Mouse (Mus musculus) layer of hippocampus, adult 2 months (tissue): Measurements from ENCODE around the gene 9530053A07Rik. TPM values are rescaled to one million over a fixed set of nuclear protein-coding genes. Genes with fewer than 3 reads are reported as not detected.

Experiments used
- DNase-seq, 2 experiments: peaks; one replicate each; pipeline ENCODE4 v3.0.0; 2022; ENCODE audit warnings: low spot score in 2 of 2
- H3K27ac ChIP-seq: fragments of 200-600 bp; 2 replicates; pipeline ENCODE4 v1.8.1; 2022
- H3K4me3 ChIP-seq: fragments of 200-600 bp; 2 replicates; pipeline ENCODE4 v1.8.1; 2022; ENCODE audit warnings: mild to moderate bottlenecking
- CTCF ChIP-seq: fragments of 200-600 bp; conservative IDR thresholded peaks from 2 replicates; pipeline ENCODE4 v1.8.1; 2022; ENCODE audit warnings: antibody characterized with exemption, mild to moderate bottlenecking, moderate library complexity
- total RNA-seq, 2 experiments: library from RNA; stranded (reverse); gene quantifications; 2 replicates each; pipeline ENCODE4 v1.2.3; 2021

Gene 9530053A07Rik
- total RNA-seq, 2 experiments from 2014 or later: 0.05 TPM; not detected in 1

- H3K4me3 ChIP-seq: no peak overlapping the region
- no peak overlapping the region for H3K27ac ChIP-seq
- peak; percentile 53 for TF ChIP-seq CTCF
- DNase-seq: no peak
Observed at GRCm38 (mm10) chr7:28210731-28211130, 81.5 kb downstream of the 9530053A07Rik start.

- TF ChIP-seq CTCF: peak; percentile 87
- H3K27ac ChIP-seq: no peak overlapping the region
- H3K4me3 ChIP-seq: no peak overlapping the region
- peak in 1 of 2 experiments; percentile 74 for DNase-seq
Observed at GRCm38 (mm10) chr7:28214142-28214541, 84.9 kb downstream of the 9530053A07Rik start.

Other genes starting within 250 kb of the 9530053A07Rik start
- gene Zfp974, start 200.0 kb upstream of the 9530053A07Rik start, total RNA-seq: 10 to 100 TPM; 15.2 to 18.7 TPM
- 10 to 100 TPM; 19.3 to 21.8 TPM for gene Zfp780b, start 150.3 kb upstream of the 9530053A07Rik start, total RNA-seq
- 1 to 10 TPM; 6.1 to 6.9 TPM for gene Zfp850, start 115.4 kb upstream of the 9530053A07Rik start, total RNA-seq
- 100 to 1,000 TPM; 132 to 133 TPM for gene Psmc4, start 79.4 kb upstream of the 9530053A07Rik start, total RNA-seq
- 1 to 10 TPM in 1 of 2 experiments, under 1 TPM in 1; 0.95 to 1.2 TPM for gene Fcgbp, start 58.2 kb upstream of the 9530053A07Rik start, total RNA-seq
- gene Fbl, start 40.2 kb downstream of the 9530053A07Rik start, total RNA-seq: 10 to 100 TPM; 51.7 to 52.3 TPM
- 10 to 100 TPM; 44.7 to 46.9 TPM for gene Dyrk1b, start 50.0 kb downstream of the 9530053A07Rik start, total RNA-seq
- 10 to 100 TPM; 58.3 to 59.0 TPM for gene Eid2, start 138.4 kb downstream of the 9530053A07Rik start, total RNA-seq
- 10 to 100 TPM; 34.3 to 37.5 TPM for gene Eid2b, start 148.3 kb downstream of the 9530053A07Rik start, total RNA-seq
- under 1 TPM; 0.38 to 0.79 TPM for gene Selenov, start 161.7 kb downstream of the 9530053A07Rik start, total RNA-seq
- gene Dll3, start 172.8 kb downstream of the 9530053A07Rik start, total RNA-seq: 1 to 10 TPM; 1.8 to 1.9 TPM
- gene Timm50, start 182.6 kb downstream of the 9530053A07Rik start, total RNA-seq: 10 to 100 TPM; 37.8 to 38.5 TPM
- gene Supt5, start 209.3 kb downstream of the 9530053A07Rik start, total RNA-seq: 100 to 1,000 TPM; 117 to 123 TPM
- 100 to 1,000 TPM; 490 to 496 TPM for gene Rps16, start 221.2 kb downstream of the 9530053A07Rik start, total RNA-seq
- 1 to 10 TPM; 5.9 to 6.8 TPM for gene Plekhg2, start 243.1 kb downstream of the 9530053A07Rik start, total RNA-seq